Mouse (Mus musculus) forebrain, embryonic 15.5 days (tissue): ENCODE measurements around the gene Rfx2. TPM values are rescaled to one million over a fixed set of nuclear protein-coding genes. Genes with fewer than 3 reads are reported as not detected.

Experiments used
- ATAC-seq: fragments of 200-750 bp; cut with Nextera tagmentation; replicated peaks from 2 replicates; pipeline ENCODE4 v1.8.0; 2017; ENCODE audit warnings: mild to moderate bottlenecking, moderate TSS enrichment, moderate library complexity
- H3K27ac ChIP-seq: fragments of 300-500 bp; sonication (generic); replicated peaks from 2 replicates; pipeline ENCODE4 v1.5.1; 2015; ENCODE audit warnings: mild to moderate bottlenecking, inconsistent platforms
- H3K27me3 ChIP-seq: fragments of 300-500 bp; sonication (generic); 2 replicates; pipeline ENCODE4 v1.6.1; 2015; ENCODE audit warnings: inconsistent platforms
- H3K36me3 ChIP-seq: fragments of 300-500 bp; sonication (generic); 2 replicates; pipeline ENCODE4 v1.6.1; 2015; ENCODE audit warnings: mild to moderate bottlenecking, inconsistent platforms
- H3K4me1 ChIP-seq: fragments of 300-500 bp; sonication (generic); 2 replicates; pipeline ENCODE4 v1.6.1; 2015; ENCODE audit warnings: inconsistent platforms
- H3K4me2 ChIP-seq: fragments of 300-500 bp; sonication (generic); replicated peaks from 2 replicates; pipeline ENCODE4 v1.6.1; 2015; ENCODE audit warnings: mild to moderate bottlenecking, inconsistent platforms
- H3K4me3 ChIP-seq: fragments of 300-500 bp; sonication (generic); 2 replicates; pipeline ENCODE4 v1.5.1; 2015; ENCODE audit warnings: mild to moderate bottlenecking, inconsistent platforms
- H3K9ac ChIP-seq: fragments of 300-500 bp; sonication (generic); replicated peaks from 2 replicates; pipeline ENCODE4 v1.6.1; 2015; ENCODE audit warnings: mild to moderate bottlenecking, inconsistent platforms
- H3K9me3 ChIP-seq: fragments of 300-500 bp; sonication (generic); 2 replicates; pipeline ENCODE4 v1.6.1; 2016; ENCODE audit warnings: inconsistent platforms
- whole genome bisulfite sequencing: fragments of 180-500 bp; shearing (Covaris S2); methylation state at CpG from one replicate; pipeline ENCODE4 v1.1.7; 2015; ENCODE audit warnings: mixed read lengths; 5-methylcytosine and 5-hydroxymethylcytosine counted together
- polyA plus RNA-seq: library from polyadenylated mRNA; unstranded; fragments of >200 nt; fragmentation: Nextera tagmentation; extraction: Ambion mirVana; gene quantifications from 2 replicates; pipeline ENCODE4 v1.2.1, GENCODE M21; 2015

Rfx2 gene
- polyA plus RNA-seq, 1 experiment from 2014 or later = 4.4 TPM

- H3K36me3 ChIP-seq = no peaks in the 10 kb centered on the region
- no peak for ATAC-seq
- H3K9me3 ChIP-seq = no peaks in the 10 kb centered on the region
- WGBS = under 1% methylated on average over 27 of the region's 27 CpGs
- H3K4me1 ChIP-seq = peaks cover 21% of the 10 kb centered on the region
- H3K27ac ChIP-seq = no peak overlapping the region
- peak overlapping the region; percentile 50 for H3K9ac ChIP-seq
- H3K4me3 ChIP-seq = peak overlapping the region; percentile 69
- H3K27me3 ChIP-seq = 0 out of 2 replicates have a peak, but pooled peaks cover 4% of the 10 kb centered on the region
- H3K4me2 ChIP-seq = peak overlapping the region; percentile 84
Observed at GRCm38 (mm10) chr17:56829795-56830194, 1.0 kb downstream of the Rfx2 start.

DNA sequence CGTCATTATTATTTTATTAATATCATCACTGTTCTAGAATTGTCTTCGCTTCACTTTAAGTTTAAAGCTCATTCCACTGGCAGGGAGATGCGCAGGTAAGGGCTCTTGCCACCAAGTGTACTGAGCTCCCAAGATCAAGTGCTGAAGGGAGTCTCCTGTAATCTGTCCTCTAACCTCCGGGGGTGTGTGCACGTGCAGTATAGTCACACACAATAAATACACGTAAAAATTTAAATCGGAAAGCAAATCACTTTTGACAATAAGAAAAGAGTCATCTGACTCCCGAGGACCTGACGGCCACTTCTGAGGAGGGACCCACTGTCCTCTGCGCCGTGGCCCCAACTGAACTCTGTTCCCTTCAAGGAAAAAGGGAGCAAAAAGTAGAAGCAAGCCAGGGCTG lies 1.6 kb downstream of the Rfx2 start:
- Histone ChIP-seq H3K9ac (0 out of 2 replicates have a peak overlapping the region, but pooled peaks have one; percentile 50), H3K27me3 (0 out of 2 replicates have a peak, but pooled peaks cover 4% of the 10 kb centered on the region), H3K9me3 (no peaks in the 10 kb centered on the region), H3K36me3 (no peaks in the 10 kb centered on the region), H3K4me3 (peak overlapping the region; percentile 69), H3K4me1 (peaks cover 21% of the 10 kb centered on the region), H3K4me2 (peak overlapping the region; percentile 84), H3K27ac (no peak overlapping the region)
- 29% methylated on average over 11 of the region's 11 CpGs for WGBS
- ATAC-seq = no peak

GRCm38 (mm10) chr17:56826718-56827117 lies 4.1 kb downstream of the Rfx2 start:
- H3K36me3 ChIP-seq = no peaks in the 10 kb centered on the region
- H3K27me3 ChIP-seq = 0 out of 2 replicates have a peak, but pooled peaks cover 4% of the 10 kb centered on the region
- no peak for ATAC-seq
- no peak overlapping the region for H3K4me3 ChIP-seq
- no peaks in the 10 kb centered on the region for H3K9me3 ChIP-seq
- WGBS = 94% methylated on average over 2 of the region's 2 CpGs
- peaks cover 21% of the 10 kb centered on the region for H3K4me1 ChIP-seq
- no peak overlapping the region for H3K27ac ChIP-seq
- H3K9ac ChIP-seq = no peak overlapping the region
- no peak overlapping the region for H3K4me2 ChIP-seq

- H3K27me3 ChIP-seq = no peaks in the 10 kb centered on the region
- no peaks in the 10 kb centered on the region for H3K36me3 ChIP-seq
- no peak for ATAC-seq
- peaks cover 3% of the 10 kb centered on the region; the same call in 1 of the 2 replicates for H3K4me1 ChIP-seq
- 68% methylated on average over 2 of the region's 2 CpGs for WGBS
- no peak overlapping the region for H3K4me2 ChIP-seq
- H3K9me3 ChIP-seq = no peaks in the 10 kb centered on the region
- H3K9ac ChIP-seq = no peak overlapping the region
- no peak overlapping the region for H3K27ac ChIP-seq
- no peak overlapping the region for H3K4me3 ChIP-seq
Observed at GRCm38 (mm10) chr17:56823352-56823751, 7.5 kb downstream of the Rfx2 start.

DNA sequence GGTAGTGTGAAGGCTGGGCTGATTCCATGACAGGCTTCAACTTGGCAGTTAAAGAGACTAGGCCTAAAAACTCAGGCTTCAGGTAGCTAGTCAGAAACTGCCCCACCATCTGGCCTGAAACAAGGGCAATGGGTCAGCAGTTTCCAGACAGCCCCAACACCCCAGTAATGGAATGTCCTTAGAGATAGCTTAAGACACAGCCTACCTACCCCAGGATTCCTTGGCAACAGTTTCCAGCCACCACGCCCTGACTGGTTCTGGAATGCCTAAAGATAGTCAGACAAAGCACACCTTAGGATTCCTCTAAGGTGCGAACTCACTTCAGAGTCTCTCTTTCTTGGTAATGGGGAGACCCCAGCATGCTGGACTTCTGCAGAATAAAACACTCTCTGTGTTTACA lies 8.4 kb downstream of the Rfx2 start:
- H3K4me3 ChIP-seq = no peak overlapping the region
- 93% methylated on average over 2 of the region's 2 CpGs for WGBS
- H3K27me3 ChIP-seq = no peaks in the 10 kb centered on the region

DNA sequence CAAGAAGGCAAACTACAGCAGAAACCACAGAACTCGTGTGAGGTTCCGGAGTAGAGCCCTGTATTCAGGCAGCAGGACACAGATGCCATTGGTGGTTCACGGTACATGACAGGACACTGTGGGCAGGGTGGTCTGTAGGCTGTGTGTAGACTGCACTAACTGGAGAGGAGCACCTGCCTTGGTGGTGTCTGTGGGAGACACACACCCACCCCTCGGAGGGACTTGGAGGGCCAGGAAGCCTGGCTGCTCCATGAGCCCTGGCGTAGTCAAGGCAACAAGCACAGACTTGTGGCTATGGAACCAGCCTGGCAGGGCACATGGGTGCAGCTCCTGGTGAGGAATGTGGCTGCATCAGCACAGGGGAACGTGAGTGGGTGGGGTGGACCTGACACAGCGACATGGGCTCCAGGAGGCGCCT lies 11.1 kb downstream of the Rfx2 start:
- no peak; the same call in 1 of the 2 replicates for ATAC-seq

More for the DNA sequence above, 8.4 kb downstream of the Rfx2 start:
- ATAC-seq = no peak
- Histone ChIP-seq H3K9me3 (no peaks in the 10 kb centered on the region), H3K36me3 (no peaks in the 10 kb centered on the region), H3K9ac (no peak overlapping the region), H3K4me2 (no peak overlapping the region), H3K4me1 (peaks cover 7% of the 10 kb centered on the region; the same call in 1 of the 2 replicates), H3K27ac (no peak overlapping the region)

GRCm38 (mm10) chr17:56819032-56819545 lies 11.7 kb downstream of the Rfx2 start:
- ATAC-seq = no peak
- H3K4me1 ChIP-seq = peaks cover 20% of the 10 kb centered on the region
- no peak overlapping the region for H3K4me2 ChIP-seq
- H3K9me3 ChIP-seq = no peaks in the 10 kb centered on the region
- no peak overlapping the region for H3K9ac ChIP-seq
- no peaks in the 10 kb centered on the region for H3K36me3 ChIP-seq
- WGBS = 56% methylated on average over 6 of the region's 6 CpGs
- H3K27ac ChIP-seq = no peak overlapping the region
- no peak overlapping the region for H3K4me3 ChIP-seq
- H3K27me3 ChIP-seq = no peaks in the 10 kb centered on the region

More for the DNA sequence above, 11.1 kb downstream of the Rfx2 start:
- no peak overlapping the region for H3K4me2 ChIP-seq
- H3K36me3 ChIP-seq = no peaks in the 10 kb centered on the region
- no peak overlapping the region for H3K4me3 ChIP-seq
- H3K9ac ChIP-seq = no peak overlapping the region
- H3K9me3 ChIP-seq = no peaks in the 10 kb centered on the region
- peaks cover 13% of the 10 kb centered on the region for H3K4me1 ChIP-seq
- no peaks in the 10 kb centered on the region for H3K27me3 ChIP-seq
- no peak overlapping the region for H3K27ac ChIP-seq
- WGBS = 75% methylated on average over 8 of the region's 8 CpGs

GRCm38 (mm10) chr17:56818067-56818636 lies 12.7 kb downstream of the Rfx2 start:
- Histone ChIP-seq H3K4me3 (no peak overlapping the region; the same call in 1 of the 2 replicates), H3K36me3 (no peaks in the 10 kb centered on the region), H3K9me3 (no peaks in the 10 kb centered on the region), H3K27ac (0 out of 2 replicates have a peak overlapping the region, but pooled peaks have one; percentile 1), H3K9ac (no peak overlapping the region), H3K4me1 (peaks cover 25% of the 10 kb centered on the region), H3K4me2 (no peak overlapping the region), H3K27me3 (no peaks in the 10 kb centered on the region)
- 29% methylated on average over 11 of the region's 11 CpGs for WGBS
- peak; percentile 26; the same call in 1 of the 2 replicates for ATAC-seq

DNA sequence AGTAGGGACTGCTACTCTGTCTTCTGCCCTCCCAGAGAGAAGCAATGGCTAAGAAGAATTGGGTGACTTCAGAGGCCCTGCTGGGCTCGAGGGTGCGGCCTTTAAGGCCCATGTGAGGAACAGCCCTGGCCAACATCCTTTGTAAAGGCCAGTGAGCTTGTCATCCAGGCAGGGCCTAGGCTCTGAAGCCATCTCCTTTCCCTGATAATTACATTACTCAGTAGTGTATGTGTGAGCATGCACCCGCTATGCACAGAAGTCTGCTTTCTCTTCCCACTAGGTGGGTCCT lies 15.8 kb downstream of the Rfx2 start:
- no peaks in the 10 kb centered on the region for H3K36me3 ChIP-seq
- no peak overlapping the region for H3K4me3 ChIP-seq
- no peak; the same call in 1 of the 2 replicates for ATAC-seq
- H3K9me3 ChIP-seq = no peaks in the 10 kb centered on the region
- H3K4me2 ChIP-seq = peak overlapping the region; percentile 31; the same call in 1 of the 2 replicates
- H3K27me3 ChIP-seq = no peaks in the 10 kb centered on the region
- peaks cover 41% of the 10 kb centered on the region for H3K4me1 ChIP-seq
- H3K9ac ChIP-seq = no peak overlapping the region
- WGBS = 43% methylated on average over 3 of the region's 3 CpGs
- peak overlapping the region; percentile 78 for H3K27ac ChIP-seq

DNA sequence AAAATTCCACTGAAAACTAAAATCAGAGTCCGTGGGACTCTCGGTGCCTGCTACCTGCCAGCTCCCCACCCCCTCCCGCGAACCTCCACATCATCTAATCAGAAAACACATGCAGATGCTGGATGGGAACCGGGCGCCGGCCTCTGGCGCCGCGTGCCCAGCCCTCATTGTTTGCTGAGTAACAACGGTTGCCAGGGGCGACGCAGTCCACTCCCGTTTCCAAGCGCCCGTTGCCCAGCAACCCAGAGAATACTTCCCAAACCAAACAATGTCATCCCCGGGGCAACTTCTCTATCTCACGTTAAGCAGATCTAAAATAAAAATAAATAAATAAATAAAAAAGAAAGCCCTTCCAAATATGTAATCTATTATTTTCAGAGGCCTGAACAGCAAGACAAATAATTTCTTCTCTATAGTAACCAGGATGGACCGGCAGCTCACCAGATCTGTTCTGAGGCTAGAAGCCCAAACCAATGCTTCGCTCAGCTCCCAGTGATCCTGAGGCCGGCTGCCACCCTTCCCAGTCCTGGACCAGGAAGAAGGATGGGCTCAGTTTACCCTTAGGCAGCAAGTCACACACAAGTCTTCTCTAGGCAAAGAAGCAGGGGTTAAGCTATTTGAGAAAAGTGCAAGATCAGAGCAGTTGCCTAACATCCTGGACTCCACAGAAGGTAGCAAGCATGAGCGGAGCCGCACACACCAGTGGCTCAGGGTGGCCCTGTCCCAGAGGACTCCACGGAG lies 16.3 kb downstream of the Rfx2 start:
- 7% methylated on average over 24 of the region's 24 CpGs for WGBS
- H3K36me3 ChIP-seq = no peaks in the 10 kb centered on the region
- no peaks in the 10 kb centered on the region for H3K27me3 ChIP-seq
- no peak overlapping the region for H3K9ac ChIP-seq
- no peaks in the 10 kb centered on the region for H3K9me3 ChIP-seq
- peak overlapping the region; percentile 78 for H3K27ac ChIP-seq
- peaks cover 45% of the 10 kb centered on the region for H3K4me1 ChIP-seq
- H3K4me2 ChIP-seq = peak overlapping the region; percentile 31
- H3K4me3 ChIP-seq = peak overlapping the region; percentile 3; the same call in 1 of the 2 replicates
- ATAC-seq = peak; percentile 76

DNA sequence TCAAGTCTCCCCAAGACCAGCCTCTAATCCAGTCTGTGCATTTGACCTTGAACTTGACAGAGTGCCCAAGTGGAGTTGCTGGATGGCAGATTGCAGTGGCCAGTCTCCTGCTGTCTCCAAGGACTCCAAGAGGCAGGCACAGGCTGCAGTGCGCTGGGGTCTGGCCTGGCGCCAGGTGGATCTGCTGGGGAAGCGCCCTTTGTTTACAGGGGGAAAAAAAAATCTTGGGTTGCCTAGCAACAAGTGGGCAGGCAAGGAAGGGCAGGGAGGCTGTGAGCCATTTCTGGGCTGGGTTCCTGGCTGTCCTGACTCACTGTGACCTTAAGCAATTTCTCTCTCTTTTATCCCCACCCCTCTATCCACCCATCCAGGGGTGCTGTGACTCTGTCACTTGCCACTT lies 20.6 kb downstream of the Rfx2 start:
- peak; percentile 27 for ATAC-seq
- Histone ChIP-seq H3K4me1 (peaks cover 40% of the 10 kb centered on the region), H3K4me2 (no peak overlapping the region), H3K9ac (no peak overlapping the region), H3K27me3 (no peaks in the 10 kb centered on the region), H3K9me3 (no peaks in the 10 kb centered on the region), H3K4me3 (no peak overlapping the region), H3K36me3 (no peaks in the 10 kb centered on the region), H3K27ac (peak overlapping the region; percentile 61)
- WGBS = 0% methylated on average over 3 of the region's 3 CpGs

DNA sequence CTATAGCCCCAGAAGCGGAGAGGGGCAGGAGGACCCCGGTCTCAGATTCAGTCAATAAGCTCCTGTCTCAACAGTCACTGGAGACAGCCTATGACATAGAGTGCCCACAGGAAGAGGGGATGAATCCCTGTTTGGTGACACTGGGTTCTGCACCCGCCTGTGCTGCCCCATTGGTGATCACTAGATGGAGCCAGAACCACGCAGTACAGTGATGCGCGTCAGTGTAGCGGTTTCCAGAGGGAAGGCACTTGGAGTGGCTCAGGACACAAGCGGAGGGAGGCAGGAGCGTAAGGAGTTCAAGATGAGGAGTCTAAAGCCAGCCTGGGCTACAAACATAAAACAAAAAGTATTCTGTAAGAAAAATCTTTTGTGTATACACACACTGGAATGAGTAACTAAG lies 22.3 kb downstream of the Rfx2 start:
- no peaks in the 10 kb centered on the region for H3K27me3 ChIP-seq
- 4% methylated on average over 9 of the region's 9 CpGs for WGBS
- H3K4me3 ChIP-seq = no peak overlapping the region
- peaks cover 22% of the 10 kb centered on the region for H3K4me1 ChIP-seq
- no peaks in the 10 kb centered on the region for H3K36me3 ChIP-seq
- peak; percentile 87 for ATAC-seq
- no peak overlapping the region for H3K27ac ChIP-seq
- no peak overlapping the region for H3K4me2 ChIP-seq
- no peaks in the 10 kb centered on the region for H3K9me3 ChIP-seq
- H3K9ac ChIP-seq = no peak overlapping the region
